Mouse (Mus musculus) CH12.LX (cell line): Measurements from ENCODE around the gene Dnajc22. TPM values are rescaled to one million over a fixed set of nuclear protein-coding genes. Genes with fewer than 3 reads are reported as not detected.

Source experiments
- DNase-seq: peaks from one replicate; pipeline ENCODE4 v3.0.0-alpha.2; 2013; ENCODE audit errors: extremely low read depth
- H3K27ac ChIP-seq: 2 replicates; pipeline ENCODE4 v1.5.1; 2012; ENCODE audit warnings: low read depth, mild to moderate bottlenecking, control low read depth, moderate library complexity; ENCODE audit not compliant: insufficient read depth
- H3K27me3 ChIP-seq: replicated peaks from 2 replicates; pipeline ENCODE3; 2012; ENCODE audit warnings: inconsistent platforms
- H3K36me3 ChIP-seq, 2 experiments: replicated peaks in 1 of 2; 2 replicates each; pipeline versions ENCODE3 to v1.6.1; 2012; ENCODE audit warnings: inconsistent platforms in 1 of 2, low read length in 1 of 2, mild to moderate bottlenecking in 1 of 2, mixed read lengths in 1 of 2, moderate library complexity in 1 of 2; ENCODE audit not compliant: control insufficient read depth in 1 of 2, insufficient read depth in 1 of 2
- H3K4me1 ChIP-seq, 2 experiments: 2 replicates each; pipeline ENCODE4 v1.6.1; 2012; ENCODE audit warnings: inconsistent platforms in 1 of 2, moderate library complexity in 1 of 2; ENCODE audit not compliant: insufficient read depth in 2 of 2, control insufficient read depth in 1 of 2
- H3K4me2 ChIP-seq: 2 replicates; pipeline ENCODE4 v1.6.1; 2012; ENCODE audit warnings: low read depth, mild to moderate bottlenecking, control low read depth; ENCODE audit not compliant: poor library complexity, insufficient read depth, severe bottlenecking
- H3K4me3 ChIP-seq, 3 experiments: fragments of 150-350 bp in 1 of 3; sonication (generic) in 1 of 3; replicated peaks in 1 of 3; 2 replicates each; pipeline versions ENCODE3 to v1.5.1; 2011 to 2012; ENCODE audit warnings: low read depth in 2 of 3, low read length in 2 of 3, mild to moderate bottlenecking in 2 of 3, moderate library complexity in 2 of 3, control low read depth in 1 of 3, improper control_type of control experiment in 1 of 3, inconsistent platforms in 1 of 3, mixed read lengths in 1 of 3; ENCODE audit not compliant: poor library complexity in 1 of 3
- H3K79me2 ChIP-seq: replicated peaks from 2 replicates; pipeline ENCODE4 v1.6.1; 2012; ENCODE audit warnings: mild to moderate bottlenecking, moderate library complexity; ENCODE audit not compliant: control insufficient read depth, poor library complexity, insufficient read depth, severe bottlenecking; ENCODE audit errors: extremely low read depth
- H3K9ac ChIP-seq: 2 replicates; pipeline ENCODE4 v1.6.1; 2012; ENCODE audit warnings: low read depth, mild to moderate bottlenecking, control low read depth, moderate library complexity; ENCODE audit not compliant: insufficient read depth
- H3K9me3 ChIP-seq: replicated peaks from 2 replicates; pipeline ENCODE3; 2012; ENCODE audit warnings: low read length, inconsistent platforms, mixed read lengths
- CTCF ChIP-seq, 2 experiments: IDR thresholded peaks in 1 of 2; conservative IDR thresholded peaks in 1 of 2; 2 replicates each; pipeline ENCODE4 v1.5.1; 2011 to 2012; ENCODE audit warnings: low read depth in 2 of 2, low read length in 2 of 2, improper control_type of control experiment in 1 of 2, inconsistent platforms in 1 of 2, mild to moderate bottlenecking in 1 of 2, moderate library complexity in 1 of 2
- JUND ChIP-seq: conservative IDR thresholded peaks from 2 replicates; pipeline ENCODE4 v1.6.1; 2011; ENCODE audit warnings: low read depth, low read length, improper control_type of control experiment
- MAZ ChIP-seq: IDR thresholded peaks from 2 replicates; pipeline ENCODE4 v1.6.1; 2012; ENCODE audit warnings: low read depth, mild to moderate bottlenecking, inconsistent platforms, low read length, improper control_type of control experiment, moderate library complexity
- MEF2A ChIP-seq: IDR thresholded peaks from 2 replicates; pipeline ENCODE4 v1.6.1; 2014; ENCODE audit warnings: low read depth, mild to moderate bottlenecking, inconsistent platforms, low read length, improper control_type of control experiment, borderline replicate concordance
- NRF1 ChIP-seq: IDR thresholded peaks from 2 replicates; pipeline ENCODE4 v1.6.1; 2014; ENCODE audit warnings: low read depth, mild to moderate bottlenecking, inconsistent platforms, low read length, improper control_type of control experiment, moderate library complexity
- PAX5 ChIP-seq: IDR thresholded peaks from 2 replicates; pipeline ENCODE4 v1.6.1; 2012; ENCODE audit warnings: low read length, inconsistent platforms, mixed read lengths
- POLR2A ChIP-seq: IDR thresholded peaks from 2 replicates; pipeline ENCODE4 v1.6.1; 2011; ENCODE audit warnings: low read depth, mild to moderate bottlenecking, improper control_type of control experiment, low read length
- RAD21 ChIP-seq: IDR thresholded peaks from 2 replicates; pipeline ENCODE4 v1.6.1; 2011; ENCODE audit warnings: low read depth, mild to moderate bottlenecking, low read length, improper control_type of control experiment, moderate library complexity
- RCOR1 ChIP-seq: conservative IDR thresholded peaks from 2 replicates; pipeline ENCODE4 v1.6.1; 2012; ENCODE audit warnings: low read depth, mild to moderate bottlenecking, inconsistent platforms, low read length, improper control_type of control experiment
- UBTF ChIP-seq: IDR thresholded peaks from 2 replicates; pipeline ENCODE4 v1.6.1; 2012; ENCODE audit warnings: low read depth, mild to moderate bottlenecking, inconsistent platforms, low read length, improper control_type of control experiment, moderate library complexity
- ZC3H11A ChIP-seq: IDR thresholded peaks from 2 replicates; pipeline ENCODE4 v1.6.1; 2012; ENCODE audit warnings: low read depth, mild to moderate bottlenecking, inconsistent platforms, low read length, improper control_type of control experiment
- ZNF384 ChIP-seq: IDR thresholded peaks from 2 replicates; pipeline ENCODE4 v1.6.1; 2012; ENCODE audit warnings: low read depth, low read length, improper control_type of control experiment, inconsistent platforms
- dilution Hi-C: fragments of 300-500 bp; cut with MboI; formaldehyde crosslinking; loops from 2 replicates; pipeline ENCODE4 v1.14.3; 2020; ENCODE audit warnings: low sequenced_read_pairs; ENCODE audit not compliant: extremely low pct_unique_long_range_greater_than_20kb, extremely low pct_ligation_motif_present
- in situ Hi-C: fragments of 300-500 bp; cut with MboI; formaldehyde crosslinking; loops from 3 replicates; pipeline ENCODE4 v1.14.3; 2019; ENCODE audit warnings: low sequenced_read_pairs, low pct_ligation_motif_present, low pct_unique_long_range_greater_than_20kb, mixed read lengths
- polyA plus RNA-seq: library from polyadenylated mRNA; unstranded; fragments of >175 nt; gene quantifications from 2 replicates; pipeline ENCODE4 v1.2.1, GENCODE M21; 2012; ENCODE audit warnings: low read depth; ENCODE audit not compliant: insufficient read length
- total RNA-seq, 2 experiments: library from RNA; depleted of rRNA; stranded (reverse); fragments of 300-350 nt in 1 of 2; fragments of >200 nt in 1 of 2; gene quantifications; 2 replicates each; pipeline ENCODE4 v1.2.3; 2012 to 2014

The Dnajc22 gene
- total and polyA plus RNA-seq, 3 experiments, result 10.0 to 24.2 (median 12.4) TPM

- Histone ChIP-seq H3K4me1 (peaks cover 3 to 24% of the 10 kb centered on the region in 2 experiments; a peak in 3 of 4 replicates), H3K4me2 (no peak overlapping the region), H3K79me2 (no peaks in the 10 kb centered on the region), H3K27me3 (no peaks in the 10 kb centered on the region), H3K27ac (no peak overlapping the region), H3K9me3 (peaks cover 3% of the 10 kb centered on the region), H3K9ac (no peak overlapping the region), H3K36me3 (peaks cover 0 to 5% of the 10 kb centered on the region in 2 experiments), H3K4me3 (no peak overlapping the region)
- dilution Hi-C loops, result no loop called here
- DNase-seq, result no peak
- in situ Hi-C loops, result no loop called here
- TF ChIP-seq ZC3H11A (no peak), NRF1 (no peak)
Measured at GRCm38 (mm10) chr15:99096061-99096793, 3.3 kb downstream of the Dnajc22 start.

GRCm38 (mm10) chr15:99096831-99097500 is 4.0 kb downstream of the Dnajc22 start:
- Histone ChIP-seq H3K9me3 (peaks cover 3% of the 10 kb centered on the region), H3K27ac (no peak overlapping the region), H3K4me3 (no peak overlapping the region), H3K4me2 (no peak overlapping the region), H3K27me3 (no peaks in the 10 kb centered on the region), H3K4me1 (peaks cover 0 to 20% of the 10 kb centered on the region in 2 experiments; a peak in 2 of 4 replicates), H3K36me3 (peaks cover 0 to 11% of the 10 kb centered on the region in 2 experiments), H3K79me2 (no peaks in the 10 kb centered on the region), H3K9ac (no peak overlapping the region)
- dilution Hi-C loops (no loop called here), in situ Hi-C loops (no loop called here)
- no peak for TF ChIP-seq MEF2A
- TF ChIP-seq RAD21, result no peak
- no peak for TF ChIP-seq PAX5
- TF ChIP-seq POLR2A, result no peak
- no peak for TF ChIP-seq CTCF (conservative IDR thresholded peaks at IDR 0.05 in 1 of 2, IDR thresholded peaks at IDR 0.05 in 1 of 2; ENCODE audit: low read depth in 2 of 2, low read length in 2 of 2)
- no peak for TF ChIP-seq JUND
- TF ChIP-seq MAZ, result no peak
- no peak for TF ChIP-seq RCOR1
- no peak for TF ChIP-seq ZNF384
- no peak for TF ChIP-seq ZC3H11A
- TF ChIP-seq UBTF, result no peak
- no peak for DNase-seq
